Comparison of ENCODE assay signal across 9 mouse cellular contexts in genomic region chr11:70765776-70766445, GRCm38 (mm10). TPM values are rescaled to one million over a fixed set of nuclear protein-coding genes. Genes with fewer than 3 reads are reported as not detected.
DNase-seq lines count a peak whose midpoint lies in the region; ATAC-seq lines count a peak whose summit lies in the region.
"Had no signal": no experiment of that assay in that cellular context is flagged by ENCODE, and none has a peak within 500 bp of the region (broad histone marks: within the 10 kb centered on the region; RNA-seq: fewer than 3 reads in every experiment).

No protein-coding gene starts in this region.

- no peak overlapping the region for H3K4me3 ChIP-seq in neural tube, embryonic 13.5 days

- H3K9me3 ChIP-seq in neural tube, embryonic 13.5 days = no peaks in the 10 kb centered on the region
- H3K9me3 ChIP-seq: embryonic facial prominence, embryonic 15.5 days; hindbrain, embryonic 15.5 days had no signal

- no peak for DNase-seq in neural tube, embryonic 10.5 days (ENCODE audit: extremely low spot score, low spot score)
- DNase-seq in adrenal gland, postnatal 10 days = peak; percentile 70
- peak; percentile 25 to 57 for DNase-seq in heart, postnatal 36 days
- DNase-seq in skeletal muscle tissue, adult 2 months (ENCODE audit: low read depth, low spot score) = peak; percentile 54
- DNase-seq in testis, postnatal 14 days (ENCODE audit: low spot score) = no peak
- no peak for DNase-seq in natural killer cell, adult 2 months (ENCODE audit: low spot score in 2 of 2)

- no peak for ATAC-seq in neural tube, embryonic 13.5 days (ENCODE audit: low read depth)

- H3K9ac ChIP-seq in neural tube, embryonic 13.5 days = no peak overlapping the region
- H3K9ac ChIP-seq: embryonic facial prominence, embryonic 15.5 days; hindbrain, embryonic 15.5 days had no signal

- no peaks in the 10 kb centered on the region for H3K27me3 ChIP-seq in neural tube, embryonic 13.5 days
- H3K27me3 ChIP-seq: embryonic facial prominence, embryonic 15.5 days; hindbrain, embryonic 15.5 days had no signal

- H3K4me1 ChIP-seq in neural tube, embryonic 13.5 days (replicated peaks) = peaks cover 23% of the 10 kb centered on the region

- WGBS in neural tube, embryonic 13.5 days = 90% methylated on average over 16 of the region's 16 CpGs

- intact Hi-C loops in heart, postnatal 36 days (cut with DNase I) = no loop called here

- peaks cover 13% of the 10 kb centered on the region for H3K36me3 ChIP-seq in neural tube, embryonic 13.5 days

- peak overlapping the region; percentile 74; the same call in 1 of the 2 replicates for H3K4me2 ChIP-seq in neural tube, embryonic 13.5 days

- H3K27ac ChIP-seq in neural tube, embryonic 13.5 days (replicated peaks) = no peak overlapping the region
- H3K27ac ChIP-seq: embryonic facial prominence, embryonic 15.5 days; hindbrain, embryonic 15.5 days had no signal

RNA-seq across cellular contexts. Expression of gene Zfp3, which starts 1.9 kb away (rescaled TPM):
- 14.7 and 15.6 TPM in 2 replicates for polyA plus RNA-seq in neural tube, embryonic 13.5 days (2015; fragmentation: Nextera tagmentation; extraction: Ambion mirVana)
- 10 to 100 TPM in 1 of 2 experiments, 1 to 10 TPM in 1; 6.7 to 10.3 TPM for total RNA-seq in adrenal gland, postnatal 10 days (2021)
- total RNA-seq in heart, postnatal 36 days (2021) = 1 to 10 TPM; 6.5 to 6.7 TPM

RNA-seq across cellular contexts. Expression of gene Scimp, which starts 46.5 kb away (rescaled TPM):
- not detected in 2 replicates for polyA plus RNA-seq in neural tube, embryonic 13.5 days (2015; fragmentation: Nextera tagmentation; extraction: Ambion mirVana)
- total RNA-seq in adrenal gland, postnatal 10 days (2021) = under 1 TPM; 0.27 to 0.57 TPM
- under 1 TPM; 0.47 to 0.89 TPM for total RNA-seq in heart, postnatal 36 days (2021)
- polyA plus RNA-seq: embryonic facial prominence, embryonic 15.5 days; hindbrain, embryonic 15.5 days had no signal

Comparison
In these comparisons a context has a peak if more than half of its experiments do, and no peak if none do; other contexts are left out.
1. DNase-seq: peak in adrenal gland, postnatal 10 days (single experiment), heart, postnatal 36 days (2 of 2) and skeletal muscle tissue, adult 2 months (single experiment); none in neural tube, embryonic 10.5 days (single experiment), testis, postnatal 14 days (single experiment) and natural killer cell, adult 2 months (0 of 2).